Mouse (Mus musculus): ENCODE measurements at regions not wholly inside any gene's neighbourhood (a gene's known extent, or its start where the extent isn't known, plus 50 kb on each side); places are given as distances from the start of the nearest gene placed in this dataset.

DNA sequence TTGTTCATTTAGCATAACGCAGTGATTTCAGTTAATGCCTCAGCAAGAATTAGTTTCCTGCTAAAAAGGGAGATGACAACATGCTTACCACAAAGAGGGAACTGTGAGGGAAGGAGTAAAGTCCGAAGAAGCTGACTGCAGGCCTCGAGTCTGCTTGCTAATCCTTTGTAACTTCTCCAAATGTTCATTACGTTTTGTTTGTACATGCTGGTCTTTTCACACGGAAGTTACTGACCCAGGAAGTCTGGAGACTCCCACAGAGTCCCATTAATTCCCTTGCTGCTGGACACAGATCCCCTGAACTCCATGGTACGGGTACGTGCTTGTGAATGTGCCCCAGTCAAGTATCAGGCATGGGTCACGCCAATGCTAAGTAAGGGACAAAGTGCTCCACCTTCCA lies 415.9 kb downstream of the Gja1 start:
- Histone ChIP-seq H3K4me3 (ENCODE audit: low read depth, low read length) (no peak overlapping the region), H3K27me3 (ENCODE audit: control insufficient read depth, insufficient read depth, low read length, poor library complexity, severe bottlenecking) (no peaks in the 10 kb centered on the region), H3K27ac (ENCODE audit: insufficient read depth, low read length) (no peak overlapping the region), H3K4me1 (ENCODE audit: control insufficient read depth, insufficient read depth, low read length) (no peaks in the 10 kb centered on the region), H3K36me3 (ENCODE audit: control insufficient read depth, insufficient read depth, low read length, poor library complexity, severe bottlenecking) (no peaks in the 10 kb centered on the region), H3K9me3 (replicated peaks; ENCODE audit: control insufficient read depth, insufficient read depth, low read length, poor library complexity, severe bottlenecking) (no peaks in the 10 kb centered on the region), H3K9ac (ENCODE audit: low read depth, poor library complexity, severe bottlenecking) (no peak overlapping the region)
- TF ChIP-seq EP300 (IDR thresholded peaks at IDR 0.05; ENCODE audit: insufficient read depth, low read depth, low read length), result no peak
- no peak for TF ChIP-seq CTCF (IDR thresholded peaks at IDR 0.05; ENCODE audit: low read depth, low read length)
- no peak for TF ChIP-seq POLR2A (IDR thresholded peaks at IDR 0.05; ENCODE audit: insufficient read depth, low read length)

DNA sequence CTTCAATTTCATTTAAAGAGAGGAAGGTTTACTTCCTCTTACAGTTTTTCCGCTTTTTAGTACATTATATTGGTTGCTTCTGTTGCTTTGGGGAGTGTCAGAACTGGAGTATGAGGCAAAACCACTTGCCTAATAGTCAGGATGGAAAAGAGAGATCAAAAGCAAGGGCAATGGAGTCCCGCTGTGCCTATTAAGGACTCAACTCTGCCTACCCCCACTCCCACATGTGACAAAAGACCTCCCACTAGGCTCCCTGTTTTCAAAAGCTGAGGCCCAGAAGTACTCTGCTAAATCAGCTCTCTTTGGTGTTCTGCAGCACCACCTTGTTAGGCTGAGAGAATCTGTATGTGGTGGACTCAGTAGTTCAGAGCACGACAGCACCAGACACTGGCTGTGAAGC lies 418.3 kb downstream of the Gja1 start:
- H3K9ac ChIP-seq (ENCODE audit: low read depth, poor library complexity, severe bottlenecking), result no peak overlapping the region
- H3K4me1 ChIP-seq (ENCODE audit: control insufficient read depth, insufficient read depth, low read length), result no peaks in the 10 kb centered on the region
- H3K36me3 ChIP-seq (ENCODE audit: control insufficient read depth, insufficient read depth, low read length, poor library complexity, severe bottlenecking), result no peaks in the 10 kb centered on the region
- TF ChIP-seq EP300 (IDR thresholded peaks at IDR 0.05; ENCODE audit: insufficient read depth, low read depth, low read length) (no peak), POLR2A (IDR thresholded peaks at IDR 0.05; ENCODE audit: insufficient read depth, low read length) (no peak), CTCF (IDR thresholded peaks at IDR 0.05; ENCODE audit: low read depth, low read length) (no peak)
- H3K9me3 ChIP-seq (replicated peaks; ENCODE audit: control insufficient read depth, insufficient read depth, low read length, poor library complexity, severe bottlenecking), result no peaks in the 10 kb centered on the region
- H3K4me3 ChIP-seq (ENCODE audit: low read depth, low read length), result no peak overlapping the region
- no peaks in the 10 kb centered on the region for H3K27me3 ChIP-seq (ENCODE audit: control insufficient read depth, insufficient read depth, low read length, poor library complexity, severe bottlenecking)
- H3K27ac ChIP-seq (ENCODE audit: insufficient read depth, low read length), result no peak overlapping the region

DNA sequence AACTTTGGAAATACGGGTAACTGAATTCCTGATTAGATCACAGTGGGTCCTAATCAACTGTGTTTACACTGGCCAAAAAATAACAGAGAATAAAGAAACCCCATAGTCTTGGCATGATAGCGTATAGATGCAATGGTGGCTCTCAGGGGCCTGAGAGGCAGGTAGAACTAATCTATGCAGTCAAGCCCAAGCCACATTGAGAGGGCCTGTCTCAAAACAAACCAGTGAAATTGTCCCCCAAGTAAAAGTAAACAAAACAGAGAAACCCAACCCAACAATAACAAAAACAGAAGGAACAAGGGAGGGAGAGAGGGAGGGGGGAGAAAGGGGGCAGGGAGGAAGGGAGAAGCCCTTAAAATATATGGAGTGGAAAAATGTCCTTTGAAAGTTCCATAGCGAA lies 422.2 kb downstream of the Gja1 start:
- no peaks in the 10 kb centered on the region for H3K4me1 ChIP-seq (ENCODE audit: control insufficient read depth, insufficient read depth, low read length)
- TF ChIP-seq POLR2A (IDR thresholded peaks at IDR 0.05; ENCODE audit: insufficient read depth, low read length) (no peak), CTCF (IDR thresholded peaks at IDR 0.05; ENCODE audit: low read depth, low read length) (no peak), EP300 (IDR thresholded peaks at IDR 0.05; ENCODE audit: insufficient read depth, low read depth, low read length) (no peak)

DNA sequence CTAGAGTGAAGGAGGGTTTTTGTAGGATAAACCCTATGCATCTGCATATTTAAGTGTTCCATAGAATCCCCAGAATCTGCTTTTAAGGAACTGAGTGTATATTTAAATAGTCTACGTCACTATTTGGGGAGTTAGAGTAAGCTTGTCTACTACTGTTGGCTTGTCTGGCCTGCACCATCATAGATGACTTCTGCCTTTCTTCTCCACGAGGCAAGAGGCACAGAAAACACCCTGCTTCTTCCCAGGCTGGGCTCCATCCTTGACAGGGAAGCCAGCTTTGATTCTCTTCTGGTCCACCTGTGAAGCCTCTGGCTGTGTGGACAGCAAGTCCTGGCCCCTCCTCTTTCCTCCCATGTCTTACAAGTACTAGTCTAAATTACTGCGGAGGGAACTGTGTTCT lies 422.6 kb downstream of the Gja1 start:
- no peaks in the 10 kb centered on the region for H3K36me3 ChIP-seq (ENCODE audit: control insufficient read depth, insufficient read depth, low read length, poor library complexity, severe bottlenecking)
- H3K9ac ChIP-seq (ENCODE audit: low read depth, poor library complexity, severe bottlenecking), result no peak overlapping the region
- TF ChIP-seq POLR2A (IDR thresholded peaks at IDR 0.05; ENCODE audit: insufficient read depth, low read length) (no peak), EP300 (IDR thresholded peaks at IDR 0.05; ENCODE audit: insufficient read depth, low read depth, low read length) (no peak), CTCF (IDR thresholded peaks at IDR 0.05; ENCODE audit: low read depth, low read length) (no peak)
- H3K4me3 ChIP-seq (ENCODE audit: low read depth, low read length), result no peak overlapping the region
- H3K9me3 ChIP-seq (replicated peaks; ENCODE audit: control insufficient read depth, insufficient read depth, low read length, poor library complexity, severe bottlenecking), result no peaks in the 10 kb centered on the region
- H3K27ac ChIP-seq (ENCODE audit: insufficient read depth, low read length), result no peak overlapping the region
- H3K4me1 ChIP-seq (ENCODE audit: control insufficient read depth, insufficient read depth, low read length), result no peaks in the 10 kb centered on the region
- H3K27me3 ChIP-seq (ENCODE audit: control insufficient read depth, insufficient read depth, low read length, poor library complexity, severe bottlenecking), result no peaks in the 10 kb centered on the region

More for the DNA sequence above, 422.2 kb downstream of the Gja1 start:
- no peaks in the 10 kb centered on the region for H3K9me3 ChIP-seq (replicated peaks; ENCODE audit: control insufficient read depth, insufficient read depth, low read length, poor library complexity, severe bottlenecking)
- no peak overlapping the region for H3K27ac ChIP-seq (ENCODE audit: insufficient read depth, low read length)
- no peak overlapping the region for H3K4me3 ChIP-seq (ENCODE audit: low read depth, low read length)
- H3K9ac ChIP-seq (ENCODE audit: low read depth, poor library complexity, severe bottlenecking), result no peak overlapping the region
- no peaks in the 10 kb centered on the region for H3K36me3 ChIP-seq (ENCODE audit: control insufficient read depth, insufficient read depth, low read length, poor library complexity, severe bottlenecking)
- H3K27me3 ChIP-seq (ENCODE audit: control insufficient read depth, insufficient read depth, low read length, poor library complexity, severe bottlenecking), result no peaks in the 10 kb centered on the region

GRCm38 (mm10) chr10:56809006-56809405 lies 431.9 kb downstream of the Gja1 start:
- Histone ChIP-seq H3K9ac (ENCODE audit: low read depth, poor library complexity, severe bottlenecking) (no peak overlapping the region), H3K36me3 (ENCODE audit: control insufficient read depth, insufficient read depth, low read length, poor library complexity, severe bottlenecking) (no peaks in the 10 kb centered on the region), H3K27ac (ENCODE audit: insufficient read depth, low read length) (no peak overlapping the region), H3K4me1 (ENCODE audit: control insufficient read depth, insufficient read depth, low read length) (no peaks in the 10 kb centered on the region), H3K9me3 (replicated peaks; ENCODE audit: control insufficient read depth, insufficient read depth, low read length, poor library complexity, severe bottlenecking) (no peaks in the 10 kb centered on the region), H3K4me3 (ENCODE audit: low read depth, low read length) (no peak overlapping the region), H3K27me3 (ENCODE audit: control insufficient read depth, insufficient read depth, low read length, poor library complexity, severe bottlenecking) (no peaks in the 10 kb centered on the region)
- TF ChIP-seq EP300 (IDR thresholded peaks at IDR 0.05; ENCODE audit: insufficient read depth, low read depth, low read length) (no peak), CTCF (IDR thresholded peaks at IDR 0.05; ENCODE audit: low read depth, low read length) (no peak), POLR2A (IDR thresholded peaks at IDR 0.05; ENCODE audit: insufficient read depth, low read length) (no peak)

DNA sequence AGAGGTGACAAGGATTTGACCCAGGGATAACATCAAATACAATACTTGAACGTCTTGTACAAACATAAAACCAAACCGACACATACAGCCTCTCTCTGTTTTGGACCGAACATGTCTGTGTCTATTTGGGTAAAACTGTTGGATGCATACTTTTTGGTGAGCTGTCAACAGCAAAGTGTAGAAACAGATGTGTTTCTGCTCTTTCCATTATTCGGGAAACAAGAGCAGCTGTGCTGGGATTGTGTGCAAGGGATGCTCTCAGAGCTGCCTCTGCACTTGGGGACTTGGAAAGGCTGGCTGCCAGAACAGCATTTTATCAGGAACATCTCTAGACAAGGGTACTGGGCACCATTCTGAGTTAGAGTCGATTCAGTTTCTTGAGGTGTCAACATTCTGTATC lies 445.0 kb downstream of the Gja1 start:
- Histone ChIP-seq H3K27me3 (ENCODE audit: control insufficient read depth, insufficient read depth, low read length, poor library complexity, severe bottlenecking) (no peaks in the 10 kb centered on the region), H3K36me3 (ENCODE audit: control insufficient read depth, insufficient read depth, low read length, poor library complexity, severe bottlenecking) (no peaks in the 10 kb centered on the region), H3K9ac (ENCODE audit: low read depth, poor library complexity, severe bottlenecking) (no peak overlapping the region), H3K9me3 (replicated peaks; ENCODE audit: control insufficient read depth, insufficient read depth, low read length, poor library complexity, severe bottlenecking) (no peaks in the 10 kb centered on the region), H3K4me1 (ENCODE audit: control insufficient read depth, insufficient read depth, low read length) (no peaks in the 10 kb centered on the region), H3K4me3 (ENCODE audit: low read depth, low read length) (no peak overlapping the region), H3K27ac (ENCODE audit: insufficient read depth, low read length) (no peak overlapping the region)
- TF ChIP-seq POLR2A (IDR thresholded peaks at IDR 0.05; ENCODE audit: insufficient read depth, low read length) (no peak), CTCF (IDR thresholded peaks at IDR 0.05; ENCODE audit: low read depth, low read length) (no peak), EP300 (IDR thresholded peaks at IDR 0.05; ENCODE audit: insufficient read depth, low read depth, low read length) (no peak)

Data from ES-Bruce4 (cell line).